Mouse (Mus musculus) naive thymus-derived CD4-positive, alpha-beta T cell, adult 2 months (primary cell): ENCODE data around the gene Pitpnm1.

ENCODE experiments used
- DNase-seq: peaks from one replicate; pipeline ENCODE4 v3.0.0-alpha.2; 2011; ENCODE audit warnings: low read depth

Gene Pitpnm1

DNA sequence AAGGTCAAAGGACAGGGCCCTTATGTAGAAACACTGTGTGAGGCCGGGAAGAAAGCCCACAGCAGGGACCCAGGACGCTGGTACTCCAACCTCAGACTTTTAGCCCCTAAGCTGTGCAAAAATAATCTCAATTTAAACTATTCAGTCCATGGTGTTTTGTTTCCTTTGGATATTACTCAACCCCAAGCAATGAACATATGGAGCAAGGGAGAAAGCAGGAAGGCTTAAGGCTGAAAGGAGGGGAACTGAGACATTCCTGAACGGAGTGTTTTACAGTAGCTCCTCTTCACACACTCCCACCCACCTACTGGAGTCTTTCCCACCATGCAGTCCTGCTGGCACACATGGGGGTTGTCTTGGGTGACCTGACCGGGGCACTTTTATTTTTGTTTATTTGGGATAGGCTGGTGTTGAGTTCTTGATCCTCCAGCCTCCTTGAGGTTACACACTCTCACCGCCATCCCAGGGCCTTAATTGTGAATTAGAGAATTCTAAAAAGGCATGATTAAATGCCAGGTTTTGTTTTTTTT lies 5.0 kb upstream of the Pitpnm1 start:
- DNase-seq: no peak

DNA sequence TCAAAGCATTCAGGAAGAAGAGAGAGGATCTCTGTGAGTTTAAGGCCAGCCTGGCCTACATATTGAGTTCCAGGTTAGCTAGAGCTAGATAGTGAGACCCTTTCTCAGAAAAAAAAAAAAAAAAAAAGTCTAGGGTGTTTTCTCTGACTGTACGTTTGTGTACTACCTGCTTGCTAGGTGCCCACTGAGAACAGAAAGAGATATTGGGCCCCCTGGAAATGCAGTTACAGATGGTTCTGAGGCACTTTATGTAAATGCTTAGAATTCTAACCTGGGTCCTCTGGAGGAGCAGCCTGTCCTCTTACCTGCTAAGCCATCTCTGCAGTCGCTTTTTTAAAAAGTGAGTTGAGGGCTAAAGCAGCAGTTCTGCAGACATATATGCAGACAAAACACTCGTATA lies 4.0 kb upstream of the Pitpnm1 start:
- no peak for DNase-seq

DNA sequence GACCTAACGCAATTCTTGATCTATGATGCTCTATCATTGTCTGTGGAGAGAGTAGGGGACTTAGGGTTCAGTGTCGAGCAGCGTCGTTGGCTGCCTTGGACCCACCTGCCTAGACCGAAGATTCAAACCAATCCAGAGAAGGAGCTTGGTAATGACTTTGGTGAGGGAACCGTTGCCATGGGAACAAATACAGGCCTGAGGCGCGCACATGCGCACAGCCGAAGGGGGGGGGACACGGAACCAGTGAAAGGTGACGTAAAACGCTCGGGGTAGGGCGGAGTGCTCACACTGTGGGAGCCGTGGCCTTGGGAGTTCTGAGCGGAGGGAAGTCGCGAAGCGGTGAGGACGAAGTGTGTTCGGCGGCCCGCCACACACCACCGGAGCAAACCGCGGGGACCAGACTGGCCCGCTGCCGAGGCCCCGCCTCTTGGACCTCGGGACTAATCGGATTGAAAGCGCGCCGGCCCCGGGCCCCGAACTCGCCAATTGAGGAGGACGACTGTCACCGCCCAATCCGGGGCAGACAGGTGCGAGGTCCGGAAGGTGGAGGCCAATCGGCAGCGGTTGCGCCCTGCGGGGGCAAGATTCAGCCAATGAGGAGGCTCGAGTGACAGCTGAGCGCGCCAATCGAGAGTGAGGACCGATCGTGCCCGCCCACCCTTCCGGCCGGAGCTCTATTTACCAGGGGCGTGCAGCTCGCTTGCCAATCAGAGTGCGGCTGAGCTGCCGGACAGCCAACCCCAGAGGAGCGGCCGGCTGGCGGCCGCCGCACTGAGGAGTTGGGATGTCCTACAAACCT lies 3.0 kb upstream of the Pitpnm1 start, which contains the start of gene Cdk2ap2:
TSS of gene Cdk2ap2 (plus strand) at position 541 of the 799 bp plus-strand sequence.
- peak; percentile 98 for DNase-seq

DNA sequence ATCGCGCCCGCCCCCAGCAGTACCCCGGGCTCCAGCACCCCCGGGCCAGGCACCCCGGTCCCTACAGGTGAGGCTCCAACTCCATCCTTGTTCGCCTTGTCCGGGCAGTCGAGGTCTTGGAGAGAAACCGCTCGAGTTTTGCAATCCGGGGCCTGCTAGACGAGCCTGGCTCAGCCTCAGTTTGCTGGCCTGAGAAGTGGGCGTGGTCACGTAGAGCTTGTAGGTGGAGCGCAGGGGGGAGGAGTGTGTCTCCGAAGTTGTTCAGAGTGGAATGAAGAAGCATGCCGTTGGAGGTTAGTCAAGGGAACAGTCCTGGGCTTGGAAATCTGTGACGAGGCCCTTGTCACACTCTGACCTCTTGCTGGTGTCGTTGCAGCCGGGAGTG lies 2.4 kb upstream of the Pitpnm1 start:
- DNase-seq: peak; percentile 85

DNA sequence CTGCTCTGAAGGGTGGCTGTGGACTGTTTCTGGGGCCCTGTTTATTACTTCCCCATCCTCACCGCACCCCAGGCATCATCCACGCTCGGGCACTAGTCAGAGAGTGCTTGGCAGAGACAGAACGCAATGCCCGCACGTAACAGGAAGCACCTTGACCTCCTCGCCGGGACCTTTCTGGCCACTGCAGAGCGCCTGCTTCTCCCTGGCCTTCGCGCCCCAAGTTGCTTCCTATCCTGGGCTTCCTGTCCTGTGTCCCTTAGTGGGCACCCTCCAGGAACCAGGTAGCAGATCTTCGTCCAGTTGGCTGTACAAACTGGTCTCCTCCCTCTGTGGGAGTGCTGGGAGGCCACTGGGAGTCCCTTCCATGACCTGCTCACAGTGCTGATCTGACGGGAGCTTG lies 1.4 kb upstream of the Pitpnm1 start:
- no peak for DNase-seq

DNA sequence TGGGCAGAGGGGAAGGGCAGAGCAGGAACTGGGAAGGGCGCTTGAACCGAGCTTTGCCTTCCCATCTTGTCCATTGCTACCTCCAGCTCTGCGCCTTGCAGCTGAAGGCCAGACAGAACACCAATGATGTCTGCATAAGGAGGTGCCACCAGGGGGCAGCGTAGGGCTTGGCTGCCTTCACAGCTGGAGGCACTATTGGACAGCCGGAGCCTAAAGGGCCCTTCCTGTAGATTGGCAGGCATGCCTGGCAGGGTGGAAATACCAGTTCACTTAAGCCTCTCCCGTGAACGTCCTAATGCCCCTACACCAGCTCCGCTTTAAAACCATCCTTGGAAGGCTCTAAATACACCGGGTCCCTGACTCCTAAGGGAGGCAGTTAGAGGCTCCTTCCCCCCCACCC lies 742 bp upstream of the Pitpnm1 start:
- peak; percentile 96 for DNase-seq

DNA sequence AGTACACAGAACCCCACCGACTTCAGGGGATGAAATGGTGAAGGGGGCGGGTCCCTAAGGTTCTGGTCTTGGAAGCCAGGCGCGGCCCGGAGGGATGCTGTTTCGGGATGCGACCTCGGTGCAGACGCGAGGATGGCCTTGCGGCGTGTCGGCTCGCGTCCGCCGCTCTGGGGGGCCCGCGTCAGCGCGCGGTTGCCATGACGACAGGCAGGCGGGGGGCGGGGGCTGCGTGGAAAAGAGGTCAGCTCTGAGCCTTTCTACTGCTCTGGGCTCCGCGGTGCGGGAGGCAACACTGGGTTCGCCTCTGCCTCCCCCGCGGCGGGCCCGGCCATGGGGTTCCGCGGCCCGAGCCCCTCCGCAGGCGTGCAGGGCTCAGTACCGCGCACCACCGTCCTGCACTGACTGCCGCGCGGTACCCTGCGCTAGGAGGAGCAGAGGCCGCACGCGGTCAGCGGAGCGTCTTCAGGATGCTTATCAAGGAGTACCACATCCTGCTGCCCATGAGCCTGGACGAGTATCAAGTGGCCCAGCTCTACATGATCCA lies 992 bp downstream of the Pitpnm1 start:
- peak; percentile 55 for DNase-seq

DNA sequence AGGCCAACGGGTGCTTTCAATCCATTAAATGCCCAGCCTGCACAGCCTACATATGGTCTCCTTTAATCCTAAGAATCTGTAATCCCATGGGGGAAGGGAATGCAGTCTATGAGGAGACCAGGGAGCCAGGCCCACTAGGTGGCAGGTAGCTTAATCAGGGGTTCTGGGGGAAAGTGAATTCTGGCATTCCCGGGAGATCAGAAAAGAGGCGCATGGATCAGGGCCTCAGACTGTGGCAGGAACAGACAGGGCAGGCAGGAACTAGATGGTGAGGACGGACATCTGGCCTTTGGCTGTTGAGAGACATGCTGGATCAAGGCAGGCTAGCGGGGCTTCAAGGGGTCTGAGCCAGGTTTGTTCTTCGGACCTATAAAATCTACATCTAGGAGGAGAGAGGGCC lies 1.7 kb downstream of the Pitpnm1 start:
- no peak for DNase-seq

DNA sequence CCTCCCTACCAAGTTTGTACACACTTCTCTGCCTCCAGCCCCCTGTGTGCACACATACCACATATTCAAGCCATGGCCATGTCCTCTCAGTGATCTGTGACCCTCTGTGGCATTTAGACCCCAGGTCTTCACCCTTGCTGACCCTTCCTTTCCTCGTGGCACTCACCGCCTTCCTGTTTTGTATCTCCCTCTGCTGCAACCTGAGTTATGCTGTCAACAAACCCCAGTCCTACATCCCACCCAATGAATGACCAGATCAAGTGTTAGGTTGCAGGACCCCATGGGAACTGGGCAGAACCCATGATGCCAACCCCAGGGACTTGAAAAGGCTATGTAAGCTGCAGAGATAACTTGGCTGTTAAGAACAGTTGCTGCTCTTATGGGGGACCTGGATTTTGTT lies 2.3 kb downstream of the Pitpnm1 start:
- DNase-seq: no peak

DNA sequence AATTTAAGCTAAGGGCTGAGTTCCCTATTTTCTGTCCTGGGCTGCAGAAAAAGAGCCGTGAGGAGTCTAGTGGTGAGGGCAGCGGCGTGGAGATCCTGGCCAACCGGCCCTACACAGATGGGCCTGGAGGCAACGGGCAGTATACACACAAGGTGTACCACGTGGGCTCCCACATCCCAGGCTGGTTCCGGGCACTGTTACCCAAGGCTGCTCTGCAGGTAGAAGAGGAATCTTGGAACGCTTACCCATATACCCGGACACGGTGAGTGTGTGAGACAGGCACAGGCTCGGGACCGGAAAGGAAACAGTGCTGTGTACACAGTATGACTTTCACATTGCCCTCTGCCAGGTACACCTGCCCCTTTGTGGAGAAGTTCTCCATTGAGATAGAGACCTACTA lies 2.8 kb downstream of the Pitpnm1 start:
- DNase-seq: no peak

DNA sequence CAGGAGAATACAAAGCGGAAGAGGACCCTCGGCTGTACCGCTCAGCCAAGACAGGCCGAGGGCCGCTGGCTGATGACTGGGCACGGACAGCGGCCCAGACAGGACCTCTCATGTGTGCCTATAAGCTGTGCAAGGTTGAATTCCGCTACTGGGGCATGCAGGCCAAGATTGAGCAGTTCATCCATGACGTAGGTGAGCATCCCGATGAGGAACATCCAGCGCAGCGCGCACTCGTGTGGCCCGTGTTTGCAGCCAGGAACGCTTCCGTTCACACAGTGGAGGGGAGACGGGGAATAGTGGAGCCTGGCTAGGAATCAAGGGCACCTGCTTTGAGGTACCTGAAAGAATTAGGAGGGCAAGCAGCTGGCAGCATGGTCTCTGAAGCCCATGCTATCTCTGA lies 3.5 kb downstream of the Pitpnm1 start:
- no peak for DNase-seq

DNA sequence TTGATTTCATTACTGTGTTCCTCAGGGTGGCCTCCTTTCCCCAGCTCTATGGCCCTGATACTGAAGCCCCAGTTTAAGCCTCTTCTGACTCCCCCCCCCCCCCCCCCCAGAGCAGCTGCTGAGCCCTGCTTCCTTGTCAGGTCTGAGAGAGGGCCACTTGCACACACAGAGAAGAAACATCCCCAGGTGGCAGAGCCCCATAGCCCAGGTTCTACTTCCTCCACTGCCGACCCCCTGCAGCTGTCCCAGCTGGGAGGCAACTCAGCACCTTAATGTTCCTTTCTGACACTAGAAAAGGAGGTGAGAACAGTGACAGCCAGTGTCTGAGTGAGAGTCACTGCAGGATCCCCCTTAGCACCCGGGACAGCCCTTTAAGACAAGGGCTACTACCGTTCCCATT lies 4.0 kb downstream of the Pitpnm1 start:
- DNase-seq: no peak

DNA sequence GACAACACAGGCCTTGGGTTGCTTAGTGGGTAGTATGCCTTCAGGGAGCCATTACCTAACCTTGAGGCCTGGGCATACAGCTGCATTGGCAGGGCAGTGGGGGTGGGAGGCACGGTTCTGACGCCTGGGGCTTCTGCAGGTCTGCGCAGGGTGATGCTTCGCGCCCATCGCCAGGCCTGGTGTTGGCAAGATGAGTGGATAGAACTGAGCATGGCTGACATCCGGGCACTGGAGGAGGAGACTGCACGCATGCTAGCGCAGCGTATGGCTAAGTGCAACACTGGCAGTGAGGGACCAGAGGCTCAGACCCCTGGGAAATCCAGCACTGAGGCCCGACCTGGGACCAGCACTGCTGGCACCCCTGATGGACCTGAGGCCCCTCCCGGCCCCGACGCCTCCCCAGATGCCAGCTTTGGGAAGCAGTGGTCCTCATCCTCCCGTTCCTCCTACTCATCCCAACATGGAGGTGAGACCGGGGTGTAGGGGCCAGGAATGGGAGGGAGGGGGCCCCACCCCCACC lies 4.9 kb downstream of the Pitpnm1 start:
- no peak for DNase-seq

DNA sequence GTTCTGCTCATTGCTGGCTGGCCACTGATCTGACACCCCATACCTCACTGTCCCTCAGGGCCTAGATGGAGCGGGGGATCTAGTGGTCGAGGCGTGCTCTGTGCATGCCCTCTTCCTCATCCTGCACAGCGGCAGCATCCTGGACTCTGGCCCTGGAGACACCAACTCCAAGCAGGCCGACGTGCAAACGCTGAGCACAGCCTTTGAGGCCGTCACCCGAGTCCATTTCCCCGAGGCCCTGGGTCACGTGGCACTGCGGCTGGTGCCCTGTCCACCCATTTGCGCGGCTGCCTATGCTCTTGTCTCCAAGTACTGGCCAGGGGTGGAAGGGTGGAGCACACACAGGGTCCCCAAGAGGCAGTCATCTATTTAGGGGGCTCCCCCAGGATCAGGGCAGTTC lies 6.9 kb downstream of the Pitpnm1 start:
- no peak for DNase-seq

DNA sequence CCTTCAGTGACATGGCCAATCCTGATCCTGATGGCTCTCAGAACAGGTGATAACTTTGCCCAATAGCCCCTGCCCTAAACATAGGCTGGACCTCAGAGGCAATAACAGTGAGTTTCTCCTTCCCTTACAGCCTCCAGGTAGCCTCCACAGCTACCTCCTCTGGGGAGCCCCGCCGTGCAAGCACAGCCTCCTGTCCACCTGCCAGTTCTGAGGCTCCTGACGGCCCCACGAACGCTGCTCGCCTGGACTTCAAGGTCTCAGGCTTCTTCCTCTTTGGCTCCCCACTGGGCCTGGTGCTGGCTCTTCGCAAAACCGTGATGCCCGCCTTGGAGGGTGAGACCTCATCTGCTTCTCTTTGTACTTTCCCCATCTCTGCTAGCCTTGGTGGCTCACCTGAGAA lies 8.7 kb downstream of the Pitpnm1 start:
- no peak for DNase-seq

DNA sequence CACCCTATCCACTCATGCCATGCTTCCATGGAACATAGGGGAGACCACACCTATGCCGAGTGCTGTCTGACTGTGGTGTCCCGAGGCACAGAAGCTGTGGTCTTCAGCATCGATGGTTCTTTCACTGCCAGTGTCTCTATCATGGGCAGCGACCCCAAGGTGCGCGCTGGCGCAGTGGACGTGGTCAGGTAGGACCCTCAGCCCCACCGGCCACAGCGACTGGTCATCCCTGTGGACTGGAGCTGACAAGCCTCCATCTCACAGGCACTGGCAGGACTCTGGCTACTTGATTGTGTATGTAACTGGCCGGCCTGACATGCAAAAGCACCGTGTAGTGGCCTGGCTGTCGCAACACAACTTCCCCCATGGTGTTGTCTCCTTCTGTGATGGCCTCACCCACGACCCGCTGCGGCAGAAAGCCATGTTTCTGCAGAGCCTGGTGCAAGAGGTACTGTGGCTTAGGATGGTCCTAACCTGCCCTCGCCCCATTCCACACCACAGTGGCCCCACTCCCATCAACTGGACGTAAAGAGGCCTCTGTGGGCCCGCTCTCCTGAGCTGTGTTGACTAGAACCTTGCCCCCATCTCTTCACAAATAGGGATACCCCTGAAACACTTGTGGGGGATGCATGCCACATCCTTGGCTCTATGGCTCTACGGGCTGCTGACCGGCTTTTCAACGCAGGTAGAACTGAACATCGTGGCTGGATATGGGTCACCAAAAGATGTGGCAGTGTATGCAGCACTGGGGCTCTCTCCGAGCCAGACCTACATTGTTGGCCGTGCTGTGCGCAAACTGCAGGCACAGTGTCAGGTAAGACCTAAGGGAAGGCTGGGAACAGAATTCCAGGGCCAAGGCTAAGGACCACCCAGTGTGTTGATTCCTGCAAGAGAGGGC lies 12.5 kb downstream of the Pitpnm1 start:
- no peak for DNase-seq

DNA sequence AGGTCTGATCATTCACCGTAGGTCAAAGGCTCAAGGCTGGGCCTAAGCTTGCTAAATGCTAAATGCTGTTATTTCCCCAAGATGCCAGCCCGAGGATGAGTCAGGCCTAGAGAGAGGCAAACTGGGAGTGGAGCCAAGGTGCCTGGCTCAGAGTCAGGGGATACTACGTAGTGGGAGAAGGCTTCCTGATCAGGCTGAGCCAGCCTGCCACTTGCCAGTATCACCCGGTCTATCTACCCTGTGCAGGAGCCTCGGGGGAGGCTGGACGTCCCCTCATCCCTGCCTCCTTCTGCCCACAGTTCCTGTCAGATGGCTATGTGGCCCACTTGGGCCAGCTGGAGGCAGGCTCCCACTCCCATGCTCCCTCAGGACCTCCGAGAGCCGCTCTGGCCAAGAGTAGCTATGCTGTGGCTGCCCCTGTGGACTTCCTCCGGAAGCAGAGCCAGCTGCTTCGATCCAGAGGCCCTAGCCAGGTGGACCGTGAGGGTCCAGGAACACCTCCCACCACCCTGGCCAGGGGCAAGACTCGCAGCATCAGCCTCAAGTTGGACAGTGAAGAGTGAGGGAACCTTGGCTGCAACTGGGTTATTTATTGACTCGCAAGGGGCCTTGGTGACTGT lies 13.5 kb downstream of the Pitpnm1 start:
- DNase-seq: no peak

DNA sequence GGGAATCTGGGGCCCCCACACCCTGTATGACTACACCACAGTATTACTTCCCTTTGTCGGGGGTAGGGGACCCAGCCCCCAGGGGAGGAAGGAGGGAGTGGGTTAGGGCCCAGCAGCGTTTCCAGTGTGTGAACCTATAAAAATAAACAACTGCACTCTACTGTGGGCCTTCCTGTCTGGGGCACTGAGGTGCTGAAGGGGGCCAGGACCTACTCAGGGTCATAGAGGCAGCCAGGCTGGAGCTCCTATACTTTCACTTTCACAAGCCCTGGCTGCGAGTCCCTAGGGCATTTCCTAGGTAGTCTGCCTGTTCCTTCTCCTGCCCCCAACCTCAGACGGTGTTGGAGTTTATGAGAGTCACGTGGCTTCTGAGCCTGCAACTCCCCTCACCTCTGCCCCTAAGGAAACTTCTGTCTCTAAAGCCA lies 14.0 kb downstream of the Pitpnm1 start:
- DNase-seq: peak; percentile 77

DNA sequence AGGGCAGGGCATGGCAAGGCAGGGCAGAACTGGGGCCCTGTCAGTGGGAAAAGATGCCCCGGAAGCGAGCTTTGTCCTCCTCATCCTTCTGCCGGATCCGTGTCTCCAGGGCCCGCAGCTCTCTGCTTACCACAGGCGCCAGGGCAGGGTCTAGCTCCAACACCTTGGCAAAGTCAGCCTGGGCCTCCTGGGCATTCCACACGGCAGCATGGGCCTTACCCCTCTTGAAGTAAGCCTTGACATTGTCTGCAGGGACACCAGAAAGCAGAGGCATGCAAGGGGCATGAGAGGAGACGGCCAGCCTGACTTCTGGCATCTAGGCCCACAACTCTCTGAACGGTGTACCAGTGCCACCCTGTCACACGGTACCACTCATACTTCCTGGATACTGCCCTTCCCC lies 14.8 kb downstream of the Pitpnm1 start:
- peak; percentile 30 for DNase-seq

DNA sequence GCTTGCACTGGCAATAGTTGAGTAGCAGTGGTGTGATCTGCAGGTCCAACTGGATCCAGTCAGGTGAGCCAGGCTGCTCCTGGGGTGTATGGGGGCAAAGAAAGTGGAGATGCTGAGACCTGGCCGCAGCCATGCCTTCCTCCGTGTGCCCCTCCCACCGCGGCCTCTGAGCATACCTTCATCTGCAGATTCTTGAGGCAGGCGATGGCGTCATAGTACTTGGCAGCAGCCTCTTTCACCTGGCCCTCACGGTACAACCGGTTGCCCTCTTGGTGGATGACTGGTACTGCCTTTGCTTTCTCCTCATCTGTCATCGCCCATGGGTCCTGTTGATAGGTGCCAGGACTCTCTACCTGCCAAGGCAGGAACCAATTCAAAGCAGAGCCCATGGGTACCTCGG lies 15.3 kb downstream of the Pitpnm1 start:
- DNase-seq: peak; percentile 21

DNA sequence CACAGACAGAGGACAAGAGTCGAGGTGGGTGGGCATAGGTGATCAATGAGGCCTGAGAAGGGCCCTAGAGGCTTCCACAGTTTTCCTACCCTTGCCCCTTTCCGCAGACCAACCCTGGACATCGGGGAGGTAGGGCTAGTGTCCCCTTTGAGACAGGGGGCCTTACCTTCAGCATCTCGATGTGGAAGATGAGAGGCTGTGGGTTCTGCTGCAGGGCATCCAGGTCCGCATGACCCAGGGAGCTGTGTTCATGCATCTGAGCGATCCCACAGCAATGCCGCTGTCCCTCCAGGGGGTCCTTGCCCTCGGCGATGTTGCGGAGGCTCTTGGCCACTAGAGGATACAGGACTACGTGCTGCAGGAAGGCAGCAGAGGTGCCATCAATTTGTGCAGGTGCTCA lies 16.0 kb downstream of the Pitpnm1 start:
- peak; percentile 25 for DNase-seq

DNA sequence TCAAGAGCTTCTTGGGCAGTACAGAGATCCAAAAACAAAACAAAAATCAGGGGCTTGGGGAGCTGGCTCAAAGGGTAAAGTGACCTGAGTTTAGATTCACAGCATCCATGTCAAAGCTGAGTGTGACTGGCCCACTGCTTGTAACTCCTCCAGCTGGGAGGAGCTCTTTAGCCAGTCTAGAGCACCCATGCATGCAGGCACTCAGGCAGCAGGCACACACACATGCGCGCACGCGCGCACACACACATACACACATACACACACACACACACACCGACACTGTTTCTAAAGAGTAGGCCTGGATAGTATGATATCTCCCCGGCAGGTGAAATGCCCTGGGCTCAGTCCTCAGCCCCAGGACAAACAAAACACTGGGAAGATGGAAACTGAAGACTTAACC lies 17.2 kb downstream of the Pitpnm1 start:
- DNase-seq: peak; percentile 61
